Mouse (Mus musculus): ENCODE measurements around the gene Zfp609. TPM values are rescaled to one million over a fixed set of nuclear protein-coding genes. Genes with fewer than 3 reads are reported as not detected.

Gene Zfp609
- polyA plus RNA-seq, 1 experiment, result 30.4 TPM

GRCm38 (mm10) chr9:65776137-65776872 is 51.1 kb downstream of the Zfp609 start:
- Histone ChIP-seq H3K4me1 (ENCODE audit: control insufficient read depth, insufficient read depth, low read length) (peaks cover 3% of the 10 kb centered on the region), H3K27ac (ENCODE audit: insufficient read depth, low read length) (no peak overlapping the region), H3K4me3 (ENCODE audit: insufficient read depth, low read length) (no peak overlapping the region)
- TF ChIP-seq POLR2A (IDR thresholded peaks at IDR 0.05; ENCODE audit: low read depth, low read length) (no peak), CTCF (IDR thresholded peaks at IDR 0.05; ENCODE audit: borderline replicate concordance, insufficient read depth, low read length) (no peak)

- TF ChIP-seq POLR2A (IDR thresholded peaks at IDR 0.05; ENCODE audit: low read depth, low read length) (no peak), CTCF (IDR thresholded peaks at IDR 0.05; ENCODE audit: borderline replicate concordance, insufficient read depth, low read length) (no peak)
- Histone ChIP-seq H3K27ac (ENCODE audit: insufficient read depth, low read length) (no peak overlapping the region), H3K4me1 (ENCODE audit: control insufficient read depth, insufficient read depth, low read length) (peaks cover 5% of the 10 kb centered on the region), H3K4me3 (ENCODE audit: insufficient read depth, low read length) (no peak overlapping the region)
Measured at GRCm38 (mm10) chr9:65773783-65774182, 53.6 kb downstream of the Zfp609 start.

GRCm38 (mm10) chr9:65771011-65771664 is 56.2 kb downstream of the Zfp609 start:
- H3K4me1 ChIP-seq (ENCODE audit: control insufficient read depth, insufficient read depth, low read length), result peaks cover 3% of the 10 kb centered on the region
- TF ChIP-seq CTCF (IDR thresholded peaks at IDR 0.05; ENCODE audit: borderline replicate concordance, insufficient read depth, low read length) (no peak), POLR2A (IDR thresholded peaks at IDR 0.05; ENCODE audit: low read depth, low read length) (no peak)
- no peak overlapping the region for H3K4me3 ChIP-seq (ENCODE audit: insufficient read depth, low read length)
- H3K27ac ChIP-seq (ENCODE audit: insufficient read depth, low read length), result no peak overlapping the region

- no peak for TF ChIP-seq CTCF (IDR thresholded peaks at IDR 0.05; ENCODE audit: borderline replicate concordance, insufficient read depth, low read length)
- TF ChIP-seq POLR2A (IDR thresholded peaks at IDR 0.05; ENCODE audit: low read depth, low read length), result no peak
- H3K27ac ChIP-seq (ENCODE audit: insufficient read depth, low read length), result no peak overlapping the region
- H3K4me1 ChIP-seq (ENCODE audit: control insufficient read depth, insufficient read depth, low read length), result no peaks in the 10 kb centered on the region
- no peak overlapping the region for H3K4me3 ChIP-seq (ENCODE audit: insufficient read depth, low read length)
Measured at GRCm38 (mm10) chr9:65762728-65763127, 64.6 kb downstream of the Zfp609 start.

DNA sequence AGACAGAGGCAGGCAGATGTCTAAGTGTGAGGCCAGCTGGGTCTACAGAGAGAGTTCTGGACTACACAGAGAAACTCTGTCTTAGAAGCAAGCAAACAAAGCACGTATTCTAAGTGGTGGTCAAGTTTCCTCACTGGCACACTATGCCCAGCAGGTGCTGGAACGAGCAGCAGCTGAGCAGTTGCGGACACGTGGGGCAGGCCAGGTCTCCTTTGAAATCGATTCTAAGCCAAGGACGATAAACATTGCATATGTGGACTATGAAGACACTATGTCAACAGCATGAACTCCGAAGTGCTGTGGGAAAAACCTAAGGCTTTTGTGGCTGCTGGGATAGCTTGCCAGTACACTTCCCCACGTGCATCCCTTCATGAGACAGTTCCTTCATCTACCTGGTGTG is 67.4 kb downstream of the Zfp609 start:
- TF ChIP-seq POLR2A (IDR thresholded peaks at IDR 0.05; ENCODE audit: low read depth, low read length) (no peak), CTCF (IDR thresholded peaks at IDR 0.05; ENCODE audit: borderline replicate concordance, insufficient read depth, low read length) (no peak)
- H3K4me3 ChIP-seq (ENCODE audit: insufficient read depth, low read length), result no peak overlapping the region
- no peaks in the 10 kb centered on the region for H3K4me1 ChIP-seq (ENCODE audit: control insufficient read depth, insufficient read depth, low read length)
- no peak overlapping the region for H3K27ac ChIP-seq (ENCODE audit: insufficient read depth, low read length)

GRCm38 (mm10) chr9:65759256-65759655 is 68.1 kb downstream of the Zfp609 start:
- Histone ChIP-seq H3K4me1 (ENCODE audit: control insufficient read depth, insufficient read depth, low read length) (no peaks in the 10 kb centered on the region), H3K4me3 (ENCODE audit: insufficient read depth, low read length) (no peak overlapping the region), H3K27ac (ENCODE audit: insufficient read depth, low read length) (no peak overlapping the region)
- no peak for TF ChIP-seq CTCF (IDR thresholded peaks at IDR 0.05; ENCODE audit: borderline replicate concordance, insufficient read depth, low read length)
- no peak for TF ChIP-seq POLR2A (IDR thresholded peaks at IDR 0.05; ENCODE audit: low read depth, low read length)

DNA sequence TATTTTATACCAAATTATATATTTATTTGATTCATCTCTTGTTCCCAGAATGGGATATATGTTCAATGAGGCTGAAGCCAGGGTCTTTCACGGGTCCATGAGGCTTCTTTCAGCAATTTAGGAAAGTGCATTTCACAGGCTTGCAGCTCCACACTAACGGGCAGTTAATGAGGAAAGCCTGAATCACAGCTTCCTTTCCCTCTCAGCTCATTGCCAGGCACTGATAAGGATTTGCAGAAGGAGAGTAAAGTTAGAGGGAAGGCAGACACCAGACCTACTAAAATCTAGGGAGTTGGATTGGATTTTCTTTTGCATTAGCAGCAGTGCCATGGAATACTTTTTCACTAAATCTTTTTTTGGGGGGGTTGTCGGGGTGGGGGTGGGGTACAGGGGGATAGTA is 69.5 kb downstream of the Zfp609 start:
- no peaks in the 10 kb centered on the region for H3K4me1 ChIP-seq (ENCODE audit: control insufficient read depth, insufficient read depth, low read length)
- no peak overlapping the region for H3K27ac ChIP-seq (ENCODE audit: insufficient read depth, low read length)
- H3K4me3 ChIP-seq (ENCODE audit: insufficient read depth, low read length), result no peak overlapping the region
- no peak for TF ChIP-seq CTCF (IDR thresholded peaks at IDR 0.05; ENCODE audit: borderline replicate concordance, insufficient read depth, low read length)

DNA sequence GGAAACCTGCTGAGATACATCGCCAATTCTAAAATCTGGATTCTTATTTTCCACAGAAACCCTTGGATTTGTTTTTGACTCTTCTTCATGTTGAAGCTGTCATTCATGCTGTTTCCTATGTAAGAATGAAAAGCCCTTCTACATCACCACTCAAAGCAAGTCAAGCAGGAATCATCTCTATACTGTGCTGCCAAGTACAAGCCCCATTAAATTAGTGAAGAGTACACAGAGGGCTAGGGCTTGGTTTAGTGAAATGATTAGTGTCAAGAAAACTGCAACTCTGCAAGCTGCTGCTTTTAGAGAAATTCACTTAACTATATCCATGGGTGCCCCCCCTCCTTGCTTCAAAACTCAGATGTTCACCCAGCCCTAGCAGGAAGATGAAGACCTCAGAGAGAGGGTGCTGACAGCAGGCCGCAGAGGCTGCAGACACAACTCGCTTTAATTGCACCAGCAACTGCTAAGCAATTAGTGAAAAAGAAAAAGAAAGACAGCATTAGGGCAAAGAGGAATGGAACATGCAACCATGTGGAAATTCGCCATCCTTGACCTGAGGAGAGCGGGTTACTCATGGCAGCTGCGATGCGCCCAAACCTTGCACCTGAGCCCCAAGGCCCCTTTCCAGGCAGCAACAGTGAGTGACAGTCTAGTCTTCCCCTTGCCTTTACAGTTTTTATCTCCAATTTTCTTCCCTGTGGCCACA is 71.5 kb downstream of the Zfp609 start:
- H3K4me1 ChIP-seq (ENCODE audit: control insufficient read depth, insufficient read depth, low read length), result no peaks in the 10 kb centered on the region
- no peak overlapping the region for H3K27ac ChIP-seq (ENCODE audit: insufficient read depth, low read length)
- no peak overlapping the region for H3K4me3 ChIP-seq (ENCODE audit: insufficient read depth, low read length)
- TF ChIP-seq CTCF (IDR thresholded peaks at IDR 0.05; ENCODE audit: borderline replicate concordance, insufficient read depth, low read length) (no peak), POLR2A (IDR thresholded peaks at IDR 0.05; ENCODE audit: low read depth, low read length) (no peak)

- H3K4me3 ChIP-seq (ENCODE audit: insufficient read depth, low read length), result no peak overlapping the region
- no peak for TF ChIP-seq CTCF (IDR thresholded peaks at IDR 0.05; ENCODE audit: borderline replicate concordance, insufficient read depth, low read length)
- no peak for TF ChIP-seq POLR2A (IDR thresholded peaks at IDR 0.05; ENCODE audit: low read depth, low read length)
- H3K27ac ChIP-seq (ENCODE audit: insufficient read depth, low read length), result no peak overlapping the region
- H3K4me1 ChIP-seq (ENCODE audit: control insufficient read depth, insufficient read depth, low read length), result no peaks in the 10 kb centered on the region
Measured at GRCm38 (mm10) chr9:65755164-65755563, 72.2 kb downstream of the Zfp609 start.

DNA sequence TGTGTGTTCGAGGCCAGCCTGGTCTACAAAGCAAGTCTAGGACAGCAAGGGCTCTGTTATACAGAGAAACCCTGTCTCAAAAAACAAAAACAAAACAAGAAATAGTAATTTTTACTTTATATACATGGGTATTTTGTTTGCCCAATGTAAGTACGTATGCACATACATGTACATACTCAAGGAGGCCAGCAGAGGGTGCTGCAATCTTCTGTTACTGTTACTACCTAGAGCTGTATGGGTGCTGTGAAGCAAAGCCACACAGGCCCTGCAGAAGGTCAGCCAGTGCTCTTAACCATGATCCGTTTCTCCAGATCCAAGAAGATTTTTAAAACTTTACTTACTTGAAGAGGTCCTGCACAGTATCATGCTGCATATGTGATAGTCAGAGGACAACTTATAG is 74.7 kb downstream of the Zfp609 start:
- no peaks in the 10 kb centered on the region for H3K4me1 ChIP-seq (ENCODE audit: control insufficient read depth, insufficient read depth, low read length)
- no peak overlapping the region for H3K4me3 ChIP-seq (ENCODE audit: insufficient read depth, low read length)
- TF ChIP-seq CTCF (IDR thresholded peaks at IDR 0.05; ENCODE audit: borderline replicate concordance, insufficient read depth, low read length) (no peak), POLR2A (IDR thresholded peaks at IDR 0.05; ENCODE audit: low read depth, low read length) (no peak)
- H3K27ac ChIP-seq (ENCODE audit: insufficient read depth, low read length), result no peak overlapping the region

Data from embryonic fibroblast, embryonic 13.5 days (primary cell).